Mouse (Mus musculus): Measurements from ENCODE around the gene Nupr1l. TPM values are rescaled to one million over a fixed set of nuclear protein-coding genes. Genes with fewer than 3 reads are reported as not detected.
A peak's percentile ranks its signal among the peaks of the same experiment; 100 is the strongest.
"Not testable (repeated sequence)": the region's sequence is repeated elsewhere in the genome, so short reads cannot be mapped to it uniquely, and the experiment has no call there.

The Nupr1l gene
- polyA plus RNA-seq, 1 experiment from 2014 or later: 6.2 TPM

DNA sequence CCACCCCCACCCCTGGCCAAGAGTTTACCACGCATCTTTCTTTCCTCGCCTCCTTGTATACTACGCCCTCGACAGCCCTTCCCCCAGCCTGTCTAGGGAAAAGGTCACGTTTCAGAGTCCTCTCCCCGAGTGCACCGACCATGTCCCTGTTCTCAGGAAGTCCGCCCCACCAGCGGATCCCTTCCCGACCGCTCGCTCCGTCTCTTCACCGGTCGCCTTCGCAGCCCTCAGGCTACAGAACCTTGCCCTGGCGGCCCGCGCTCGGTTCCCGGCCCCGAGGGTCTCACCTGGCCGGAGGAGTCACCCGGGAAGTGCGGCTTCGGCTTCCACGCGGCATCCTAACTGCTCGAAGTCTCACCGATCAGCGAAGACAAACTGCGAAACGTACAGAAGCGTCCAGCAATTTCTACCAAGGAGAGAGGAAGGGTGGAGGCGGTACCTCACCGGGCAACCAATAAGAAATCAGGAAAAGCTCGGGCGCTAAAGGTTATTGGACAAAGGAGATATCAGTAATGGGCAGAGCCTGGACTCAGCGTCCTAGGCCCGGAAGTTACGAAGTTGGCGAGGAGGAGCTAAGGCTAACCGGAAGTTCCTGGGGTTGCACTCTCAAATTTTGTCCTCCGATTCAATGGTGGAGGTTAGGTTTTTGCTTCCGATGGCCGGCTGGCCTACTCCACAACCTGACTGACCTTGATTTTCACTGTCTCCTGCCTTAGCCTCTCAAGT, 21.3 kb upstream of the Nupr1l start, which contains the start of gene Chchd2:
Chchd2 (minus strand) TSS at position 560 of the 726 bp plus-strand sequence.
- Histone ChIP-seq H3K27me3 (no peaks in the 10 kb centered on the region), H3K27ac (peak within 1 kb of the TSS; percentile 94), H3K9ac (peak within 1 kb of the TSS; percentile 89), H3K36me3 (replicated peaks) (peaks cover 22% of the 10 kb centered on the region), H3K9me3 (no peaks in the 10 kb centered on the region), H3K4me1 (peaks cover 14% of the 10 kb centered on the region), H3K4me3 (replicated peaks) (peak within 1 kb of the TSS; percentile 91), H3K4me2 (peak within 1 kb of the TSS; percentile 83)
- under 1% methylated on average over 46 of the region's 46 CpGs for WGBS
- ATAC-seq (ENCODE audit: low FRiP score): peak; percentile 100

- WGBS: 75% methylated on average over 7 of the region's 7 CpGs
- H3K4me2 ChIP-seq; H3K36me3 ChIP-seq (replicated peaks); H3K4me3 ChIP-seq (replicated peaks); ATAC-seq (ENCODE audit: low FRiP score); H3K9me3 ChIP-seq; H3K27ac ChIP-seq; H3K27me3 ChIP-seq; H3K9ac ChIP-seq: not testable (repeated sequence)
- peaks cover 14% of the 10 kb centered on the region for H3K4me1 ChIP-seq
These were observed 17.9 kb upstream of the Nupr1l start for GRCm38 (mm10) chr5:129890390-129890789.

GRCm38 (mm10) chr5:129895198-129896088, 12.9 kb upstream of the Nupr1l start, which contains the start of gene Zbed5:
Gene Zbed5, plus strand, starts transcription at chr5:129895723.
- 2% methylated on average over 44 of the region's 44 CpGs for WGBS
- ATAC-seq (ENCODE audit: low FRiP score): peak; percentile 98
- Histone ChIP-seq H3K4me3 (replicated peaks) (peak within 1 kb of the TSS; percentile 61), H3K36me3 (replicated peaks) (no peaks in the 10 kb centered on the region), H3K4me2 (peak within 1 kb of the TSS; percentile 89), H3K4me1 (peaks cover 12% of the 10 kb centered on the region), H3K9me3 (no peaks in the 10 kb centered on the region), H3K9ac (peak within 1 kb of the TSS; percentile 63), H3K27me3 (no peaks in the 10 kb centered on the region), H3K27ac (0 out of 2 replicates have a peak within 1 kb of the TSS, but pooled peaks have one; percentile 36)

- ATAC-seq (ENCODE audit: low FRiP score): no peak
These were observed 9.9 kb upstream of the Nupr1l start, which contains the start of gene Phkg1 for GRCm38 (mm10) chr5:129898449-129898848. Gene Phkg1, minus strand, starts transcription at chr5:129898549.

DNA sequence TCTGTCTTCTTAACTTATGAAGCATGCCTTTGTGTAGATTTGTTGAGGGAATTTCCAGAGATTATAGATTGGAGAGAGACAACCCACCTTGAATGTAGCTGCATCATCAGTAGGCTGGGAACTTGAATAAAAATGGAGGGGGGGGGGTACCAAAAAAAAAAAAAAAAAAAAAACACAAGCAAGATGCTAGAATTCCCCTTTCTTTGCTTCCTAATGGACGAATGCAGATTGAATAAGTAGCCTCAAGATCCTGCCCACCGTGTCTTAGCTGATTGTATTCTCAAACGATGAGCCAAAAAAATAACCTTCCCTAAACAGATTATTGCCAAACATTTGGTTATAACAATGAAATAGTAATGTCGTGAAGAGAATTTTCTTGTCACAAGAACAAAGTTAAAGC, 565 bp upstream of the Nupr1l start:
- peak overlapping the region; percentile 53 for H3K9ac ChIP-seq
- H3K27ac ChIP-seq: peak overlapping the region; percentile 90
- H3K27me3 ChIP-seq: no peaks in the 10 kb centered on the region
- H3K4me2 ChIP-seq: peak overlapping the region; percentile 67
- peaks cover 7% of the 10 kb centered on the region; the same call in 1 of the 2 replicates for H3K4me1 ChIP-seq
- peak overlapping the region; percentile 58 for H3K4me3 ChIP-seq (replicated peaks)
- ATAC-seq (ENCODE audit: low FRiP score): no peak
- WGBS: 27% methylated on average over 4 of the region's 4 CpGs
- H3K9me3 ChIP-seq: no peaks in the 10 kb centered on the region
- no peaks in the 10 kb centered on the region for H3K36me3 ChIP-seq (replicated peaks)

More at GRCm38 (mm10) chr5:129898449-129898848, 9.9 kb upstream of the Nupr1l start, which contains the start of gene Phkg1:
- Histone ChIP-seq H3K27ac (no peak within 1 kb of the TSS), H3K4me3 (replicated peaks) (no peak within 1 kb of the TSS), H3K27me3 (no peaks in the 10 kb centered on the region), H3K9ac (no peak within 1 kb of the TSS), H3K4me2 (no peak within 1 kb of the TSS), H3K36me3 (replicated peaks) (no peaks in the 10 kb centered on the region), H3K4me1 (peaks cover 12% of the 10 kb centered on the region), H3K9me3 (no peaks in the 10 kb centered on the region)
- 98% methylated on average over 1 of the region's 1 CpGs for WGBS

DNA sequence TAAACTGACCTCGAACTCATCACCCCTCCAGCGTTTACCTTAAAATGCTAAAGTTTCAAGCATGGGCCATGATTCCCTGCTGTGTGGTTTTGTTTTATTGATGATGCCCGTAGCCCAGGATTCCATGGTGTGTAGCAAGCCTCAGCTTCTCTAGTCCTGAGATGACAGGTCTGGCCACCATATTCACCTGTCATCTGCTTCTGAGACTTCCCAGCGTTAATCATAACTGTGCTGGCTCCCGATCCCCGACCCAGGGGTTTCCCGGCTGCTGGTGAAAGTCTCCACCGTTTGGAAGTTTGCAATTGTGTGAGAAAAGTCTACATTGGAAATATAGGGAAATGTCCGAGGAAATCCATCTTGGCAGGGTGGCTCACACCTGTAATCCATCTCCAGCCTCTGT, 807 bp downstream of the Nupr1l start:
- peak overlapping the region; percentile 90 for H3K27ac ChIP-seq
- H3K9ac ChIP-seq: peak overlapping the region; percentile 66; the same call in 1 of the 2 replicates
- H3K4me1 ChIP-seq: peaks cover 7% of the 10 kb centered on the region; the same call in 1 of the 2 replicates
- peak overlapping the region; percentile 58 for H3K4me3 ChIP-seq (replicated peaks)
- H3K36me3 ChIP-seq (replicated peaks): no peaks in the 10 kb centered on the region
- 75% methylated on average over 9 of the region's 9 CpGs for WGBS
- peak overlapping the region; percentile 67 for H3K4me2 ChIP-seq
- no peaks in the 10 kb centered on the region for H3K27me3 ChIP-seq
- H3K9me3 ChIP-seq: no peaks in the 10 kb centered on the region
- ATAC-seq (ENCODE audit: low FRiP score): no peak

DNA sequence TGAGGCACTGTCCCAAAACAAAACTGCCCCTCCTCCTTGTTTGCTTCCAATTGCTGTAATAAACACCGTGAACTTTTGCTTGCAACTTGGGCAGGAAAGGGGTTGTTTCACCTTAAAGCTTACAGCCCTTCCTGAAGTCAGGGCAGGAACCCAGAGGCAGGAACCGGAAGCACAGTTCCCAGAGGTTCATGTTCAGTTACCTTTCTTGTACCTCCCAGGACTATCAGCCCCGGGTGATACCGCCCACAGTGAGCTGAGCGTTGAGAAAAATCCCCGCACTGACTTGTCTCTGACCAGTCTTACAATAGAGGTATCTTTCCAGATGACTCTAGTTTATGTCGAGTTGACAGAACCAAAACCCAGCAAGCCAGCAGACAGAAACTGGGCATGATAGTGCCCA, 1.3 kb downstream of the Nupr1l start:
- peaks cover 7% of the 10 kb centered on the region; the same call in 1 of the 2 replicates for H3K4me1 ChIP-seq
- H3K4me2 ChIP-seq: 0 out of 2 replicates have a peak overlapping the region, but pooled peaks have one; percentile 67
- H3K27ac ChIP-seq: no peak overlapping the region
- H3K36me3 ChIP-seq (replicated peaks): no peaks in the 10 kb centered on the region
- H3K27me3 ChIP-seq: no peaks in the 10 kb centered on the region
- ATAC-seq (ENCODE audit: low FRiP score): no peak
- H3K4me3 ChIP-seq (replicated peaks): no peak overlapping the region
- 88% methylated on average over 7 of the region's 7 CpGs for WGBS
- H3K9ac ChIP-seq: no peak overlapping the region
- no peaks in the 10 kb centered on the region for H3K9me3 ChIP-seq

DNA sequence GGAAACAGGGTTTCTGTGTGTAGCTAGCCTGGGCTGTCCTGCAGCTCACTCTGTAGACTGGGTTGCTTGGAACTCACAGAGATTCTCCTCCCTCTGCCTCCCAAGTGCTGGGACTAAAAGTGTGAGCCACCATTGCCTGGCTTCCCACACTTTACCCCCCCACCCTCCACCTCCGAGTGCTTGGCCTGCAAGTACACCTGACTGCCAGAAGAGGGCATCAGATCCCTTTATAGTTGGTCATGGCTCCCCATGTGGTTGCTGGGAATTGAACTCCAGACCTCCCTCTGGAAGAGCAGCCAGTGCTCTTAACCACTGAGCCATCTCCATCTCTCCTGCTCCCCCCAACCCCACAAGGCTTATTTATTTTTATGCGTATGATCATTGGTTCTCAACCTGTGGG, 5.7 kb downstream of the Nupr1l start:
- Histone ChIP-seq H3K9me3 (no peaks in the 10 kb centered on the region), H3K36me3 (replicated peaks) (no peaks in the 10 kb centered on the region), H3K27me3 (no peaks in the 10 kb centered on the region), H3K9ac (no peak overlapping the region), H3K4me1 (peaks cover 3% of the 10 kb centered on the region; the same call in 1 of the 2 replicates), H3K4me2 (no peak overlapping the region), H3K27ac (no peak overlapping the region), H3K4me3 (replicated peaks) (no peak overlapping the region)
- no peak for ATAC-seq (ENCODE audit: low FRiP score)
- WGBS: 21% methylated on average over 2 of the region's 2 CpGs

- not testable (repeated sequence) for H3K9me3 ChIP-seq; H3K4me3 ChIP-seq (replicated peaks); H3K4me2 ChIP-seq; H3K27ac ChIP-seq; H3K9ac ChIP-seq; H3K27me3 ChIP-seq; ATAC-seq (ENCODE audit: low FRiP score); H3K36me3 ChIP-seq (replicated peaks); H3K4me1 ChIP-seq
- 93% methylated on average over 11 of the region's 11 CpGs for WGBS
These were observed 7.2 kb downstream of the Nupr1l start for GRCm38 (mm10) chr5:129915491-129915890.

DNA sequence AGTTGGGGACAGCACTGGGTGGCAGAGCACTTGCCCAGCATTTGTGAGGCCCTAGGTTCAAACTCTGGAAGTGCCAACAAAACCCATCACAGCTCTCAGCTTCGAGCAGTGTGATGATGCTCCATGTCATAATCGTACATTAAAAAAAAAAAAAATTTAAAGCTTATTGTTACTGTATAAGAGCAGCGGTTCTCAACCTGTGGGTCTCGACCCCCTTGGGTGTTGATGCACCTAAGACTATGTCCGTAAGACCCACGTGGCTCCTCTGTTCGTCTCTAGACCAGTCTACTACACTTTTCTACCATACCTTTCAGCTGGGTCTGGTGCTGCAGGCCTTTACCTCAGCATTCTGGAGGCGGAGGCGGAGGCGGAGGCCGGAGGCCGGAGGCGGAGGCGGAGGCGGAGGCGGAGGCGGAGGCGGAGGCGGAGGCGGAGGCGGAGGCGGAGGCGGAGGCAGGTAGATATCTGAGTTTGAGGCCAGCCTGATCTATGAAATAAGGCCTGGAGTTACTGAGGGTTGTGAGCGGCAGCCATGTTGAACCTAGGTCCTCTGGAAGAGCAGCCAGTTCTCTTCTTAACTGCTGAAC, 9.8 kb downstream of the Nupr1l start:
- ATAC-seq (ENCODE audit: low FRiP score): no peak
- H3K4me2 ChIP-seq: no peak overlapping the region
- no peaks in the 10 kb centered on the region for H3K4me1 ChIP-seq
- H3K9me3 ChIP-seq: no peaks in the 10 kb centered on the region
- no peak overlapping the region for H3K4me3 ChIP-seq (replicated peaks)
- H3K27me3 ChIP-seq: no peaks in the 10 kb centered on the region
- 92% methylated on average over 24 of the region's 24 CpGs for WGBS
- H3K27ac ChIP-seq: no peak overlapping the region
- H3K9ac ChIP-seq: no peak overlapping the region
- no peaks in the 10 kb centered on the region for H3K36me3 ChIP-seq (replicated peaks)

GRCm38 (mm10) chr5:129918752-129919151, 10.4 kb downstream of the Nupr1l start:
- Histone ChIP-seq H3K36me3 (replicated peaks) (no peaks in the 10 kb centered on the region), H3K4me3 (replicated peaks) (no peak overlapping the region), H3K4me2 (no peak overlapping the region), H3K27me3 (no peaks in the 10 kb centered on the region), H3K9me3 (no peaks in the 10 kb centered on the region), H3K9ac (no peak overlapping the region), H3K27ac (no peak overlapping the region), H3K4me1 (no peaks in the 10 kb centered on the region)
- no peak for ATAC-seq (ENCODE audit: low FRiP score)
- WGBS: 82% methylated on average over 9 of the region's 9 CpGs

- H3K9ac ChIP-seq: no peak overlapping the region
- WGBS: 74% methylated on average over 8 of the region's 8 CpGs
- no peak overlapping the region for H3K27ac ChIP-seq
- no peaks in the 10 kb centered on the region for H3K36me3 ChIP-seq (replicated peaks)
- H3K9me3 ChIP-seq: no peaks in the 10 kb centered on the region
- no peak overlapping the region for H3K4me3 ChIP-seq (replicated peaks)
- H3K4me1 ChIP-seq: no peaks in the 10 kb centered on the region
- no peak overlapping the region for H3K4me2 ChIP-seq
- no peak for ATAC-seq (ENCODE audit: low FRiP score)
- H3K27me3 ChIP-seq: no peaks in the 10 kb centered on the region
These were observed 11.0 kb downstream of the Nupr1l start for GRCm38 (mm10) chr5:129919320-129919719.
